Mouse (Mus musculus) kidney, postnatal 14 days (tissue): ENCODE measurements around the gene Sdr39u1.

Experiments used
- DNase-seq: peaks from one replicate; pipeline ENCODE4 v3.0.0; 2022; ENCODE audit warnings: mixed read lengths

Gene Sdr39u1

DNA sequence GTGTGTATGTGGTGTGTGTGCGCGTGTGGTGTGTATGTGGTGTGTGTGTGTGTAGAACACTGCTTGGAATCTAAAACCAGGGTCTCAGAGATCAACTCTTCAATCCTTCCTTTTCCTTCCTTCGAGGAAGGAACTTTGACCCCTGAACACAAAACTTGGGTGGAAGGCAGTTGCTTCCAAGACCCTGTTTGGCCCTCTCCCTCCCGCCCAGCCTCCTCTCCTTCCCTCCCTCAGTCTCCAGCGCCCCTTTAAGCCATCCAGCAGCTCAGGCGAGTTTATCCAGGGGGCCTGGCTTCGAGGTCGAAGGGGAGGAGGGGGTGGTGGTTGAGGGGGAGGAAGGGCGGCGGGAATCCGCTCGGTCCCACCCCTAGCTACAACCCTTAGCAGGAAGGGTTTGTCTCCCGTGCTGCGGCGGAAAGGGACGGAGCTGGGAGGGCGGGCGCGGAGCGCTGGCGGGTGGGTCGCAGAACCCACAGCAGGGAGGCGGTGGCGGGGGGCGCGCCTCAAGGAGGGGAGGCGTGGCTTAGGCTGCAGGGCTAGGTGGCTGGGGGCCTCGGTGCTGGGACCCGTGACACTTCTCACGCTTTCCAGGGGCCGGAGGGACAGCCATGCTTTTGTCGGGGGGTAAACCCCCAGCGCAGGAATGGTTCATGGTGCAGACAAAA, 46.3 kb downstream of the Sdr39u1 start, which contains the start of gene Nynrin:
Gene Nynrin (plus strand): TSS at position 390 of the 665 bp plus-strand sequence.
- peak; percentile 91 for DNase-seq

GRCm38 (mm10) chr14:55852646-55853551, 47.2 kb downstream of the Sdr39u1 start:
- DNase-seq, result peak; percentile 66

DNA sequence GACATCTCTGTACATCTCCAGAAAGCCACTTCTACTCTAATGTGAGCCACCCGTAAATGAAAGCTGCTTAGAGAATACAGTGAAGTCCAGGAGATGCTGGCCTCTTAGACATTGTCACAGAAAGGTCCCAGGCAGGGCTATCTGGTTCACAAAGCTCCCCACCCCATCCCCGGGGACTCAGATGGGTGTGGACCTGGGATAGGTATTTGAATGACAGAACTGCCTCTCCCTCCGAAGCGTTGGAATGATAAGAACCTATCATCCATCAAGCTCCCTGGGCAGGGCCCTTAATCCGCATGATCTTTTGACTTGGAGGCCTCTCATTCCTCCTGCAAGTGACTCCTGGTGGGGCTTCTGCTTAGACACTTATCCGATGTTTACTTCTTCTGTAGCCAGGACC, 49.2 kb downstream of the Sdr39u1 start:
- DNase-seq, result no peak
